Mouse (Mus musculus): ENCODE measurements around the gene Brsk2.

- no peak for TF ChIP-seq CTCF (IDR thresholded peaks at IDR 0.05; ENCODE audit: control insufficient read depth, insufficient read depth, insufficient replicate concordance, low read depth, low read length)
- TF ChIP-seq POLR2A (IDR thresholded peaks at IDR 0.05; ENCODE audit: control insufficient read depth, low read depth, low read length): no peak
Observed at GRCm38 (mm10) chr7:141949799-141950103, 200 bp downstream of the Brsk2 start.

Data from testis, adult 2 months (tissue).